Mouse (Mus musculus) sigmoid colon, adult 10 weeks (tissue): Measurements from ENCODE around the gene Arhgap18. TPM values are rescaled to one million over a fixed set of nuclear protein-coding genes. Genes with fewer than 3 reads are reported as not detected.

Experiments
- polyA plus RNA-seq: library from polyadenylated mRNA; stranded (reverse); fragments of 350-450 nt; fragmentation: Illumina TruSeq; extraction: RNeasy Lipid Tissue Mini Kit (QIAGEN cat#74804); gene quantifications from one replicate; pipeline ENCODE4 v1.2.3, GENCODE M21; 2014; ENCODE audit warnings: low read depth, low replicate concordance

Arhgap18 gene
- 178 TPM for polyA plus RNA-seq

GRCm38 (mm10) chr10:26752929-26753567 lies at the start of gene Arhgap18:
Gene Arhgap18 (plus strand): TSS chr10:26753421.

